Mouse (Mus musculus) adipocyte (in vitro differentiated cells): ENCODE measurements around the gene Cacna1d.

Experiments used
- DNase-seq: peaks from one replicate; pipeline ENCODE4 v3.0.0-alpha.2; 2016; ENCODE audit warnings: low spot score

Cacna1d gene

DNA sequence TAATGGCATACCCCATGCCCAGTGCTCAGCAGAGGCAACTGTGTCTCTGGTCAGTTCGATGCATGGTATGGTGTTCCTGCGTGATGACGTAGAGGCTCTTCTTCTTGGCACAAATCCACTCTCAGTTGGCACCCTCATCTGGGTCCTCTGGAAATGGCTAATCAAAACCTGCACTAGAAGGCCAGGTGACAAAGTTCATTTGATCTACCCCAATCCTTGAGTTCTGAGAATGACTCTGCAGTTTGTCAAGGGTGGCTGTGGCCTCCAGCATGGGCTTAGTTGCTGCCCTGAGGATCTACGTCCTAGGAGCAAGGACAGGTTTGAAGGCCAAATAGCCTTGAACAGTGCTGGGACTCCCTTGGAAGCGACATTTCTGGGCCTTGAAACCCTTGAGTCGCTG, 472.4 kb downstream of the Cacna1d start:
- no peak for DNase-seq

DNA sequence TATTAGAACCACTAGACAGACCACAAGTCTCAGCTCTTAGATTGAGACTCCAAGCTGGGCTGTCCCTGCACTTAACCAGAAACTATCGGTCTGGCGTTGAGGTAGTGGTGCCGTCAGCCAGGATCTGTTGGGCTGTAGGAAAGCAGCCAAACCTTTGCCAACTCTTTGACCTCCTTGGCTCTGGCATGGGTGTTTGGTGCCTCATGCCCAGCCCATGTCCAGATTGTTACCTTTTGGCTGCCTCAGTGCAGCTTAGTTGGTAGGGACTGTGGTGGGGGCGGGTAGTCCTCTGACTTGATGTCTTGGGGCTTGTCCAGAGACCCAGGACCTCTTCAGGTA, 472.8 kb downstream of the Cacna1d start:
- peak; percentile 27 for DNase-seq

GRCm38 (mm10) chr14:30017794-30018462, 473.3 kb downstream of the Cacna1d start:
- DNase-seq = no peak

DNA sequence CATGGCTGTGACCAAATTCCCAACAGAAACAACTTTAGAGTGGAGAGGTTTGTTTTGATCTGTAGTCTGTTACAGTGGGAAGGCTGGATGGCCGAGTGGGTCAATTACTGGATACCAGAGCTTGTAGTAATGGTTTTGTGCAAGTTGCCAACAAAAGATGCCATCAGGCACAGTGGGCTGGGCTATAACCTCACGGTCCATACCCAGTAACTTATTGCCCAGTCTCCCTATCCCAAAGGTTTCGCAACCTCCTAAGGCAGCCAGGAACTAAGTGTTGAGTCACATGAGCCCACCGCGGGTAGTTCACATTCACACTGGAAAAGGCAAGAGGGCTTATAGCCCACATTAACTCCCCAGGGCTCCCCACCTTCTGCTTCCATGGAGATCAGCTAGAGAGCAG, 474.6 kb downstream of the Cacna1d start:
- DNase-seq = peak; percentile 62

DNA sequence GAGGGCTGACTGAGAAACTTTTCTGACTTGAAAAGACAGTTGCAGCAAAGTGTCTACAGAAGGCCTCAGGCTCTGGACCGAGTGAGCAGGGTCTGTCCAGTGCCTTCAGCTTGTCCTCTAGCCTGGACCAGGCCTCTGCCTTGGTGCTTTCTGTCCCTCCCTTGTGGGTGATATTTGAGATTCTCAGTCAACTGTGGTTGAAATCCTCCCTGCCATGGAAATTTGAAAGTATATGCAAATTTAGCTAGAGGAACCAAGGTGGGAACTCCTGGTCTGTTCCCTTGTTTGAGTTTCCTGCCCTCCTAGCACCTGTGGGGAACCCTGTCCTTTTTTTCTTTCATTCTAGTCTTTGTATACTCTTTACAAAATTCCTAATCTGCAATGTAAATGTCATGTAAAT, 476.2 kb downstream of the Cacna1d start:
- DNase-seq = no peak

- no peak for DNase-seq
Measured at GRCm38 (mm10) chr14:30014487-30014886, 476.8 kb downstream of the Cacna1d start.

DNA sequence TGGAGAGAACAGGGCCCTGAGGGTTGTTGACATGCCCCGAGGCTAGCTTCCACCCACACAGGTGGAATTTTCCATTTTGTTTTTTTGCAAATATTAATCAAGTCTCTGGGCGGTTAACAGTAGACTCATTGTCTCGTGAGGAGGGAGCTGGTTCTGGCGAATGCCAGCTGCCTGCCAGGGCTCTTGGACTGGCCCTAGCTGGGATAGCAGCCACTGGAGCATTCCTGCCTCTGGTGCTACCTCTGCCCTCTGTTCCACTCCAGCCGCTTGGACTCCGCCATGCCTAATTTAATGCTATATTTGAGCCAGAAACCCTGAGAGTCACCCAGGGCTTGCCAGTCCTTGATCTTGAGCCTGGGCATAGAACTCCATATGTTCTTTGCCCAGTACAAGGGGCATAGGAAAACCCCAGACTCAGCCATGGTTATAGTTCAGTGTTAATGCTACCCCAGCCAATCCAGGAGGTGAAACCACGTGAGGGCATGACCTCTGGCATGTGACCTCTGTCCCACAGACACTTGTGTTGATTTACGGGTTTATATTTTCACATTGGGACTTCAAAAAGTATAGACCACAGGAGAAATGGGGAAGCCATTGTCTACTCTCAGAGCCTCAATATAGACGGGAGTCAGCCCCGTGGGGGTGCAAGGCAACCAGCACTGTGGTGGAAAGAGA, 479.2 kb downstream of the Cacna1d start:
- DNase-seq = peak; percentile 74

- peak; percentile 78 for DNase-seq
Measured at GRCm38 (mm10) chr14:30009864-30010560, 481.2 kb downstream of the Cacna1d start.

DNA sequence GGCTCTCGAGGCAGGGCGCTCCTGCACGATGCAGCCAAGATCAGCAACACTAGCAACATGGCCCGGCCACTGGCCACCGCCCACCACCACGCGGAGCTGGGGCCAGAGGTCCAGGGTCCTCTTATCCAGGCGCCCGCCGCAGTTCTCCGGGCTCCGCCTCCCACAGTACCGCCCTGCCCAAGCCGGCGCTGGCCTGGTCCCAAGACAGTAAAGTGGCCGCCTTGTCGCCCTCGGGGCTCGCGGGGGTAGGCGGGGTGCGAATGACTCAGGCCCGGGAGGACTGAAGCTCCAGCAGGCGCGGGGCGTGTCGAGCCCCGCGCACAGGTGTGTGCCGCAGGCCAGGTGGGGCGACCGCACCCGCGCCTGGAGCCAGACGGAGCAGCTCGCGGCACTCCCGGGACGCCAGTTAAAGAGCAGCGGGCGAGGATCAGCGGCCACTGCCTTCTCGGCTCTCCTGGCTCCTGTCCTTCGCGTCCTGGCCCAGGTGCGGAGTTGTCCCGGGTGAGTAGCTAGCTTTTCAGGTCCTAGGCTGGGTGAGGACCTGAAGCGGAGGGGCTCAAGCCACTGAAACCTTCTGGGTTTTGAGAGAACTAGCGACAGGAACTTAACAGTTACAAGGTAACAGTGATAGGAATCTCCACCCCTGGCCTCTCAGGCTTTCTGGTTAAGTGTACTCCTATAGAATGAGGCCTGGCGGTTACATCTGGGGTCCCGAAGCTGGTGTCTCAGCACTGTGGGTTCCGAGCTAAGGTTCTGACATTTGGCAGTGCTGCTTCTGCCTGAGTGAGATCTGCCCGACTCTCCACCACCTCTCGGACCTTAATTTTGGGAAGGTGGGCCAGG, 482.3 kb downstream of the Cacna1d start, which contains the start of the genes Il17rb and Chdh:
Gene Il17rb (minus strand): TSS at position 164 of the 843 bp plus-strand sequence.
Gene Chdh (plus strand): TSS at position 291 of the 843 bp plus-strand sequence.
- no peak for DNase-seq

- DNase-seq = no peak
Measured at GRCm38 (mm10) chr14:29999475-29999811, 491.8 kb downstream of the Cacna1d start.

DNA sequence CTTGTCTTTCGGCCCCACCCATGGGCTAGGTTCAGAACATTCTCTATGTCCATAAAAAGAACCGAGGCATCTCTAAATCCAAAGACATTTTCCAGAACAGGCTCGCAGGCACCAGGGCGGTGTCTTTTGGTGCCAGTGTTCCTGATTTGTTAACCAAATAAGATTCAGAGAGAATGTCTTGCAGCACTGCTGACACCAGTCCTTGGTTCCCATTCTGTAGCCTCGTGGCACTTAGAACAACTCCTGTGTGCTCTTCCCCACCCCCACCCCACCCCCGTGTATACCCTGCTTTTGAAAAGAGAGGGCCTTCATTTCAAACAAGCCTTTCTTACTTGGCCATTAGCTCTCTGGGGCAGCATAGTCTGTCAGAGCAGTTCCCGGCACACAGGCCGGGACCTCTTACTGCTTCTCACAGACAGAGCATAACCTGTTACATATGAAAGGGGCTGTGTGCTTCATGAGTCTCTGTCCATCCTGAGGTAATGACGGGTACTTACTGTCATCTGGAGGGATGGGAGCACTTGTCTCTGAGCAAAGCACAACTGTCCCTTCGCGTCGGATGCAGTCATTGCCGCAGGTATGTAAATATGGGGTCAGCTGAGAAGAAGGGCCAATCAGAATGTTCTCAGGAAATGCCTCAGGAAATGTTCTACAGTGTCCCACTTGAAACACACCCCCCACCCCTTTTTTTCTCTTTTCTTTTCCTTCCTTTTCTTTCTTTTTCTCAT, 492.3 kb downstream of the Cacna1d start:
- no peak for DNase-seq

- DNase-seq = no peak
Measured at GRCm38 (mm10) chr14:29997345-29997744, 493.9 kb downstream of the Cacna1d start.

- DNase-seq = no peak
Measured at GRCm38 (mm10) chr14:29996000-29996751, 495.1 kb downstream of the Cacna1d start.

DNA sequence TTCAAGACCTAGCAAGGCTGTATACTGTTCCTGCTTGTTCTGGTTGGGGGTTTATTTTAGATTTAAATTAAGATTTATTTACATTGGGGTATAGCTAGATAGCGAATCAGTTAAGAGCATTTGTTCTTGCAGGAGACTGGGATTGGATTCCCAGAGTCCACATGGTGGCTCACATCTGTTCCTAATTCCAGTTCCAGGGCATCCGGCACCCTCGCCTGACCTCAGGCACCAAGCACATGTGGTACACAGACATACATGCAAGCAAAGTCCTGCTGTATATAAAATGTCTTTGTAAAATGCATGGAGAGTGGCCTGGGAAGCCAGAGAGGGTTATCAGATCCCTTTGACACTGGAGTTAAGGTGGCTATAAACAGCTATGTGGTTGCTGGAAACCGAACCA, 496.3 kb downstream of the Cacna1d start:
- DNase-seq = no peak
